Mouse (Mus musculus) urinary bladder, postnatal 14 days (tissue): ENCODE data around the gene Cdh16.
A peak's percentile ranks its signal among the peaks of the same experiment; 100 is the strongest.
"Not testable (repeated sequence)": the region's sequence is repeated elsewhere in the genome, so short reads cannot be mapped to it uniquely, and the experiment has no call there.

Experiments used
- DNase-seq: peaks from one replicate; pipeline ENCODE4 v3.0.0; 2021; ENCODE audit warnings: low spot score

The Cdh16 gene

GRCm38 (mm10) chr8:104624161-104624560 is at the start of gene Cdh16:
Cdh16 (minus strand) TSS chr8:104624396.
- DNase-seq = no peak

- no peak for DNase-seq
These were observed 31.4 kb upstream of the Cdh16 start for GRCm38 (mm10) chr8:104655614-104656013.

- peak; percentile 77 for DNase-seq
These were observed 30.8 kb upstream of the Cdh16 start for GRCm38 (mm10) chr8:104654984-104655383.

- DNase-seq = not testable (repeated sequence)
These were observed 20.0 kb upstream of the Cdh16 start for GRCm38 (mm10) chr8:104644187-104644586.

- DNase-seq = no peak
These were observed 18.1 kb upstream of the Cdh16 start for GRCm38 (mm10) chr8:104642324-104642654.

- DNase-seq = peak; percentile 88
These were observed 17.5 kb upstream of the Cdh16 start, which contains the start of gene Ciao2b for GRCm38 (mm10) chr8:104641426-104642323. Ciao2b (minus strand) TSS chr8:104641965.

GRCm38 (mm10) chr8:104640831-104641370 is 16.7 kb upstream of the Cdh16 start:
- no peak for DNase-seq

GRCm38 (mm10) chr8:104640241-104640640 is 16.0 kb upstream of the Cdh16 start:
- DNase-seq = no peak

GRCm38 (mm10) chr8:104638010-104638409 is 13.8 kb upstream of the Cdh16 start:
- peak; percentile 1 for DNase-seq

GRCm38 (mm10) chr8:104635004-104635710 is 11.0 kb upstream of the Cdh16 start:
- peak; percentile 1 for DNase-seq

- DNase-seq = peak; percentile 2
These were observed 9.1 kb upstream of the Cdh16 start for GRCm38 (mm10) chr8:104633156-104633744.

- peak; percentile 1 for DNase-seq
These were observed 8.3 kb upstream of the Cdh16 start for GRCm38 (mm10) chr8:104632486-104632885.

GRCm38 (mm10) chr8:104631975-104632374 is 7.8 kb upstream of the Cdh16 start:
- DNase-seq = peak; percentile 1

GRCm38 (mm10) chr8:104630981-104631663 is 6.9 kb upstream of the Cdh16 start, which contains the start of gene Rrad:
Rrad (minus strand) TSS chr8:104631327.
- DNase-seq = peak; percentile 43

- peak; percentile 28 for DNase-seq
These were observed 6.4 kb upstream of the Cdh16 start for GRCm38 (mm10) chr8:104630574-104630973.

- no peak for DNase-seq
These were observed 5.9 kb upstream of the Cdh16 start for GRCm38 (mm10) chr8:104630111-104630479.

- peak; percentile 17 for DNase-seq
These were observed 5.3 kb upstream of the Cdh16 start for GRCm38 (mm10) chr8:104629306-104630110.

GRCm38 (mm10) chr8:104628402-104628801 is 4.2 kb upstream of the Cdh16 start:
- no peak for DNase-seq

GRCm38 (mm10) chr8:104627065-104627740 is 3.0 kb upstream of the Cdh16 start:
- DNase-seq = no peak

GRCm38 (mm10) chr8:104620765-104621164 is 3.4 kb downstream of the Cdh16 start:
- DNase-seq = no peak
